Mouse (Mus musculus) MEL (cell line): ENCODE data around the gene Zfp593. TPM values are rescaled to one million over a fixed set of nuclear protein-coding genes. Genes with fewer than 3 reads are reported as not detected.

ENCODE experiments used
- DNase-seq: peaks from one replicate; pipeline ENCODE4 v3.0.0; 2011; ENCODE audit warnings: low read depth, low spot score
- H3K27ac ChIP-seq: 2 replicates; pipeline ENCODE4 v1.5.1; 2012; ENCODE audit warnings: low read depth, mild to moderate bottlenecking, control low read depth, low read length, moderate library complexity; ENCODE audit not compliant: control insufficient read depth
- H3K27me3 ChIP-seq, 2 experiments: fragments of 150-350 bp in 1 of 2; sonication (generic) in 1 of 2; 2 replicates each; pipeline ENCODE4 v1.6.1; 2012; ENCODE audit warnings: low read length in 2 of 2, mild to moderate bottlenecking in 2 of 2, improper control_type of control experiment in 1 of 2, moderate library complexity in 1 of 2; ENCODE audit not compliant: insufficient read depth in 2 of 2, control insufficient read depth in 1 of 2
- H3K36me3 ChIP-seq, 2 experiments: 2 replicates each; pipeline ENCODE4 v1.6.1; 2012 to 2014; ENCODE audit warnings: low read length in 2 of 2, improper control_type of control experiment in 1 of 2, inconsistent platforms in 1 of 2, mild to moderate bottlenecking in 1 of 2; ENCODE audit not compliant: insufficient read depth in 2 of 2, control insufficient read depth in 1 of 2
- H3K4me1 ChIP-seq, 2 experiments: fragments of 150-350 bp in 1 of 2; sonication (generic) in 1 of 2; 2 replicates each; pipeline ENCODE4 v1.6.1; 2012; ENCODE audit warnings: low read length in 2 of 2, improper control_type of control experiment in 1 of 2, mild to moderate bottlenecking in 1 of 2; ENCODE audit not compliant: insufficient read depth in 2 of 2, control insufficient read depth in 1 of 2
- H3K4me3 ChIP-seq, 2 experiments: fragments of 150-350 bp in 1 of 2; sonication (generic) in 1 of 2; 2 replicates each; pipeline ENCODE4 v1.5.1; 2012; ENCODE audit warnings: low read depth in 2 of 2, low read length in 2 of 2, mild to moderate bottlenecking in 2 of 2, moderate library complexity in 2 of 2, control low read depth in 1 of 2, improper control_type of control experiment in 1 of 2; ENCODE audit not compliant: control insufficient read depth in 1 of 2, insufficient read depth in 1 of 2
- H3K79me2 ChIP-seq: 2 replicates; pipeline ENCODE4 v1.6.1; 2012; ENCODE audit warnings: mild to moderate bottlenecking, low read length, moderate library complexity; ENCODE audit not compliant: control insufficient read depth, poor library complexity, insufficient read depth
- H3K9ac ChIP-seq: 2 replicates; pipeline ENCODE4 v1.6.1; 2012; ENCODE audit warnings: low read depth, mild to moderate bottlenecking, control low read depth, low read length, moderate library complexity; ENCODE audit not compliant: control insufficient read depth, poor library complexity, severe bottlenecking
- H3K9me3 ChIP-seq: fragments of 150-350 bp; sonication (generic); replicated peaks from 2 replicates; pipeline ENCODE4 v1.6.1; 2012; ENCODE audit warnings: mild to moderate bottlenecking, low read length, improper control_type of control experiment, moderate library complexity; ENCODE audit not compliant: insufficient read depth
- BHLHE40 ChIP-seq: IDR thresholded peaks from 2 replicates; pipeline ENCODE4 v1.6.1; 2012; ENCODE audit warnings: low read depth, mild to moderate bottlenecking, inconsistent platforms, low read length, improper control_type of control experiment, borderline replicate concordance
- CHD1 ChIP-seq: IDR thresholded peaks from 2 replicates; pipeline ENCODE4 v1.6.1; 2012; ENCODE audit warnings: low read depth, mild to moderate bottlenecking, inconsistent platforms, low read length, improper control_type of control experiment
- CHD2 ChIP-seq: IDR thresholded peaks from 2 replicates; pipeline ENCODE4 v1.6.1; 2011; ENCODE audit warnings: low read length, improper control_type of control experiment
- E2F4 ChIP-seq: IDR thresholded peaks from 2 replicates; pipeline ENCODE4 v1.6.1; 2011; ENCODE audit warnings: low read depth, low read length, improper control_type of control experiment, borderline replicate concordance
- ELF1 ChIP-seq: IDR thresholded peaks from 2 replicates; pipeline ENCODE4 v1.6.1; 2014; ENCODE audit warnings: low read depth, mild to moderate bottlenecking, inconsistent platforms, low read length, improper control_type of control experiment, moderate library complexity
- EP300 ChIP-seq, 2 experiments: IDR thresholded peaks; 2 replicates each; pipeline ENCODE4 v1.6.1; 2011; ENCODE audit warnings: improper control_type of control experiment in 2 of 2, low read length in 2 of 2, low read depth in 1 of 2, mild to moderate bottlenecking in 1 of 2
- GABPA ChIP-seq: IDR thresholded peaks from 2 replicates; pipeline ENCODE4 v1.6.1; 2012; ENCODE audit warnings: low read depth, mild to moderate bottlenecking, inconsistent platforms, low read length, improper control_type of control experiment, moderate library complexity
- GATA1 ChIP-seq: IDR thresholded peaks from 2 replicates; pipeline ENCODE4 v1.6.1; 2011; ENCODE audit warnings: low read depth, low read length, improper control_type of control experiment
- HCFC1 ChIP-seq: IDR thresholded peaks from 2 replicates; pipeline ENCODE4 v1.6.1; 2012; ENCODE audit warnings: low read depth, mild to moderate bottlenecking, inconsistent platforms, low read length, improper control_type of control experiment, moderate library complexity
- JUND ChIP-seq: IDR thresholded peaks from 2 replicates; pipeline ENCODE4 v1.6.1; 2011; ENCODE audit warnings: low read depth, mild to moderate bottlenecking, improper control_type of control experiment, low read length
- KAT2A ChIP-seq: conservative IDR thresholded peaks from 2 replicates; pipeline ENCODE4 v1.6.1; 2012; ENCODE audit warnings: low read depth, low read length, improper control_type of control experiment, inconsistent platforms
- MAFK ChIP-seq: IDR thresholded peaks from 2 replicates; pipeline ENCODE4 v1.6.1; 2011; ENCODE audit warnings: low read depth, mild to moderate bottlenecking, low read length, improper control_type of control experiment, borderline replicate concordance
- MAX ChIP-seq: IDR thresholded peaks from 2 replicates; pipeline ENCODE4 v1.6.1; 2011; ENCODE audit warnings: low read length, improper control_type of control experiment
- MAZ ChIP-seq: IDR thresholded peaks from 2 replicates; pipeline ENCODE4 v1.6.1; 2012; ENCODE audit warnings: low read depth, mild to moderate bottlenecking, inconsistent platforms, low read length, improper control_type of control experiment
- MEF2A ChIP-seq: IDR thresholded peaks from 2 replicates; pipeline ENCODE4 v1.6.1; 2014; ENCODE audit warnings: low read depth, mild to moderate bottlenecking, inconsistent platforms, low read length, improper control_type of control experiment; ENCODE audit not compliant: poor library complexity, insufficient replicate concordance, severe bottlenecking; ENCODE audit errors: extremely low read depth
- MYB ChIP-seq: IDR thresholded peaks from 2 replicates; pipeline ENCODE4 v1.6.1; 2011; ENCODE audit warnings: mild to moderate bottlenecking, low read depth, low read length, improper control_type of control experiment
- MYC ChIP-seq: IDR thresholded peaks from 2 replicates; pipeline ENCODE4 v1.6.1; 2011; ENCODE audit warnings: low read depth, mild to moderate bottlenecking, low read length, improper control_type of control experiment, moderate library complexity
- NELFE ChIP-seq: IDR thresholded peaks from 2 replicates; pipeline ENCODE4 v1.6.1; 2011; ENCODE audit warnings: low read depth, low read length, improper control_type of control experiment
- POLR2A ChIP-seq, 2 experiments: IDR thresholded peaks; 2 replicates each; pipeline ENCODE4 v1.6.1; 2011 to 2012; ENCODE audit warnings: low read length in 2 of 2, mild to moderate bottlenecking in 2 of 2, control low read depth in 1 of 2, improper control_type of control experiment in 1 of 2, low read depth in 1 of 2, moderate library complexity in 1 of 2; ENCODE audit not compliant: control insufficient read depth in 1 of 2, insufficient read depth in 1 of 2, poor library complexity in 1 of 2
- POLR2AphosphoS2 ChIP-seq: IDR thresholded peaks from 2 replicates; pipeline ENCODE4 v1.6.1; 2011; ENCODE audit warnings: low read length, improper control_type of control experiment
- POLR2AphosphoS5 ChIP-seq: IDR thresholded peaks from 2 replicates; pipeline ENCODE4 v1.6.1; 2012; ENCODE audit warnings: low read depth, borderline replicate concordance, mild to moderate bottlenecking, inconsistent platforms, low read length, moderate library complexity, mixed read lengths
- RAD21 ChIP-seq: IDR thresholded peaks from 2 replicates; pipeline ENCODE4 v1.6.1; 2011; ENCODE audit warnings: mild to moderate bottlenecking, low read depth, low read length, improper control_type of control experiment
- SIN3A ChIP-seq: IDR thresholded peaks from 2 replicates; pipeline ENCODE4 v1.6.1; 2012; ENCODE audit warnings: low read length, improper control_type of control experiment, inconsistent platforms
- TAL1 ChIP-seq: IDR thresholded peaks from 2 replicates; pipeline ENCODE4 v1.6.1; 2012; ENCODE audit warnings: mild to moderate bottlenecking, inconsistent platforms, low read length, moderate library complexity, mixed read lengths
- TBP ChIP-seq: IDR thresholded peaks from 2 replicates; pipeline ENCODE4 v1.8.0; 2011; ENCODE audit warnings: low read depth, low read length, improper control_type of control experiment
- TCF12 ChIP-seq: IDR thresholded peaks from 2 replicates; pipeline ENCODE4 v1.6.1; 2014; ENCODE audit warnings: low read depth, mild to moderate bottlenecking, inconsistent platforms, low read length, improper control_type of control experiment, moderate library complexity
- USF1 ChIP-seq: IDR thresholded peaks from 2 replicates; pipeline ENCODE4 v1.6.1; 2014; ENCODE audit warnings: low read depth, mild to moderate bottlenecking, inconsistent platforms, low read length, improper control_type of control experiment, moderate library complexity
- USF2 ChIP-seq, 2 experiments: IDR thresholded peaks; 2 replicates each; pipeline ENCODE4 v1.6.1; 2011 to 2012; ENCODE audit warnings: improper control_type of control experiment in 2 of 2, low read length in 2 of 2, borderline replicate concordance in 1 of 2, inconsistent platforms in 1 of 2, low read depth in 1 of 2, mild to moderate bottlenecking in 1 of 2; ENCODE audit not compliant: insufficient read depth in 1 of 2
- ZC3H11A ChIP-seq: IDR thresholded peaks from 2 replicates; pipeline ENCODE4 v1.6.1; 2012; ENCODE audit warnings: low read depth, mild to moderate bottlenecking, inconsistent platforms, low read length, improper control_type of control experiment
- ZKSCAN1 ChIP-seq: IDR thresholded peaks from 2 replicates; pipeline ENCODE4 v1.6.1; 2012; ENCODE audit warnings: low read depth, mild to moderate bottlenecking, inconsistent platforms, low read length, improper control_type of control experiment, moderate library complexity
- ZNF384 ChIP-seq: IDR thresholded peaks from 2 replicates; pipeline ENCODE4 v1.6.1; 2012; ENCODE audit warnings: low read depth, mild to moderate bottlenecking, inconsistent platforms, low read length, improper control_type of control experiment
- polyA plus RNA-seq, 2 experiments: library from polyadenylated mRNA; stranded (reverse) in 1 of 2; unstranded in 1 of 2; fragments of >175 nt in 1 of 2; fragments of >200 nt in 1 of 2; gene quantifications; 2 replicates each; pipeline versions ENCODE4 v1.2.1 to v1.2.4; 2012; ENCODE audit warnings: low replicate concordance in 2 of 2, low read depth in 1 of 2; ENCODE audit not compliant: insufficient read length in 2 of 2, insufficient read depth in 1 of 2, missing spikeins in 1 of 2
- total RNA-seq: library from RNA; depleted of rRNA; stranded (reverse); fragments of 300-350 nt; gene quantifications from 2 replicates; pipeline ENCODE4 v1.2.3, GENCODE M21; 2012

Gene Zfp593
- total and polyA plus RNA-seq, 3 experiments = 30.4 to 33.9 TPM; not detected in 1

GRCm38 (mm10) chr4:134284942-134285341 is 39.5 kb upstream of the Zfp593 start (continued):
- peak in 1 of 2 experiments; percentile 51; a peak in 2 of 4 replicates for TF ChIP-seq POLR2A (IDR thresholded peaks at IDR 0.05; ENCODE audit: control insufficient read depth in 1 of 2, insufficient read depth in 1 of 2, low read depth in 1 of 2, low read length in 2 of 2, poor library complexity in 1 of 2)
- no peak for TF ChIP-seq USF2 (IDR thresholded peaks at IDR 0.05; ENCODE audit: borderline replicate concordance in 1 of 2, insufficient read depth in 1 of 2, low read depth in 1 of 2, low read length in 2 of 2)
- TF ChIP-seq E2F4 = no peak
- no peak for TF ChIP-seq MYB
- no peak for TF ChIP-seq ZKSCAN1
- 0 out of 2 replicates have a peak, but pooled peaks have one; percentile 44 for TF ChIP-seq ELF1
- no peak for TF ChIP-seq ZC3H11A
- no peak for TF ChIP-seq POLR2AphosphoS5

DNA sequence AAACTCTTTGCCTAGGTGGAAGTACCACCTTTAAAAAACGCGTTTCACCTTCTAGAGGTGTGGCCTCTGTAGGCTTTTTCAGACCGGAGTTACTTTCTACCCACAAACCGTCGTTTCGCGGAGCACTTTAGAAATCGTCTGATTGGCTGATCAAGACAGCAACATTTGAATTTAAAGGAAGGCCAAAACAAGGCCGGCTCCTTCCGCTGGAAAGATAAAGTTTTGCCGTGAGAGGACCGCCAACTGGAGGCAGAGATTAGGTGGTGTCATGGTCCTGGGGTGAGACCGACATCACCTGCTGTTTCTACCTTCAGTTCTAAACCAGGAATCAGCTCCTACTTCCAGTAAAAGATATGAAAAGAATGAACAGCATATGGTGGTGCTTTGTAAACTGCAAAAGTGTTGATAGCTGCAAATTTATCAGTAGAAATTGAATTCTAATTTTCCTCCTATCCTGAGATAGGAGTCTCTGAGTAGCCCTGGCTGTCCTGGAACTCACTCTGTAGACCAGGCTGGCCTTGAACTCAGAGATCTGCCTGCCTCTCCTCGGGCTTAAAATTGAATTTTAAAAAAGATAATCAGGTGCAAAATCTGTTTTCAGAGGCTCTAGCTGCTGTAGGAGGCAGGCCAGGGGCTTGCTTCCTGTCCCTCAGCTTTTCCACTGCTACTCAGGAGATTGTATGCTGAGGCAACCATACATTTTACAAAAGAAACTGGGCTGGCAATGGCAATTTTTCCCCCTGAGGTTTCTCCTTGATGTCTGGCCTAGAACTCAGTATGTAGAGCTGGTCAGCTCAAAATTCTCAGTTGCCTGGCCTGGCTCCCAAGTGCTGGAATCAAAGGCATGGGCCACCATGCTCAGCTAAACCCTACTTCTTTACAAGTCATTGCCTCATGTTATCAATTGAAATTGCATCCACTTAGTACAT is 28.3 kb upstream of the Zfp593 start:
- peaks cover 5 to 10% of the 10 kb centered on the region in 2 experiments; a peak in 3 of 4 replicates for H3K36me3 ChIP-seq
- H3K27me3 ChIP-seq = no peaks in the 10 kb centered on the region
- H3K79me2 ChIP-seq = no peaks in the 10 kb centered on the region; the same call in 1 of the 2 replicates
- H3K9ac ChIP-seq = peak overlapping the region; percentile 69
- peaks cover 4 to 12% of the 10 kb centered on the region in 2 experiments; a peak in 3 of 4 replicates for H3K4me1 ChIP-seq
- peak overlapping the region; percentile 85 for H3K27ac ChIP-seq
- DNase-seq = peak; percentile 97
- no peaks in the 10 kb centered on the region for H3K9me3 ChIP-seq
- H3K4me3 ChIP-seq = peak overlapping the region; percentile 65 to 87
- TF ChIP-seq SIN3A (peak; percentile 80), MAX (peak; percentile 38; the same call in 1 of the 2 replicates), ZNF384 (no peak), GATA1 (peak; percentile 83), JUND (no peak), NELFE (peak; percentile 73), USF2 (IDR thresholded peaks at IDR 0.05; ENCODE audit: borderline replicate concordance in 1 of 2, insufficient read depth in 1 of 2, low read depth in 1 of 2, low read length in 2 of 2) (no peak), ZC3H11A (no peak), CHD2 (no peak), ELF1 (0 out of 2 replicates have a peak, but pooled peaks have one; percentile 31), RAD21 (no peak), EP300 (IDR thresholded peaks at IDR 0.05; ENCODE audit: low read depth in 1 of 2, low read length in 2 of 2) (peak; percentile 48 to 76), BHLHE40 (peak; percentile 64; the same call in 1 of the 2 replicates), MAZ (0 out of 2 replicates have a peak, but pooled peaks have one; percentile 32), MEF2A (no peak), POLR2AphosphoS2 (no peak), ZKSCAN1 (no peak), TAL1 (peak; percentile 79), USF1 (no peak), TBP (peak; percentile 53), MYC (0 out of 2 replicates have a peak, but pooled peaks have one; percentile 59), E2F4 (no peak), KAT2A (peak; percentile 46; the same call in 1 of the 2 replicates), MAFK (no peak), MYB (peak; percentile 47; the same call in 1 of the 2 replicates), CHD1 (0 out of 2 replicates have a peak, but pooled peaks have one; percentile 13), TCF12 (peak; percentile 74), HCFC1 (peak; percentile 74), GABPA (no peak)
